Mouse (Mus musculus): ENCODE results near the gene Pik3r3.
"Not testable (repeated sequence)": the region's sequence is repeated elsewhere in the genome, so short reads cannot be mapped to it uniquely, and the experiment has no call there.

The Pik3r3 gene

DNA sequence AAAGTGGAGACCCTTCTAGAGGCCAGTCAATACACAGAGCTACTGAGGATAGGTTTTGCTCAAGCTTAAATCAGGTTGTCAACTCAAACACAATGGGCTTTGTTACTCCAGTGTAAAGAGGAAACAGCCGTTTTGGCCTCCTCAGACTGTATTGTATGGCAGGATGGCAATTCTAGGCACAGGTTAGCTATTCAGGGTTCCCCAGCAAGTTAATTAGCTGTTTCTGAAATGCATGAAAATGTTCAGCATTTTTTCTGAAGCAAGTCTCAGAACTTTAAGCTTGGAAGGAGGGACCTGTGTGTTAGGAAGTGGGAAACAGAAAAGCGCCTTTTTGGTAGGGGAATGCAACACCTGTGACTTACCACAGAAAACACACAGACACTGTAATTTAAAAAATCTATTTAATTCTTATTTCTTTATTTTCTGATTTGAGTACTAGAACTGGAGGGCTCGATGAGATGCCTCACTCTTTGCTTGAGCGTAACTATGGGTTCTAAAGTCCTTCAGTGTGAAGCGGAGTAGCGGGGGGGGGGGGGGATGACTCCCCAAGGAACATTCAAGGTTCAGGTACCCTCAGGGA lies 1.3 kb upstream of the Pik3r3 start:
- no peak for ATAC-seq (ENCODE audit: low TSS enrichment)

DNA sequence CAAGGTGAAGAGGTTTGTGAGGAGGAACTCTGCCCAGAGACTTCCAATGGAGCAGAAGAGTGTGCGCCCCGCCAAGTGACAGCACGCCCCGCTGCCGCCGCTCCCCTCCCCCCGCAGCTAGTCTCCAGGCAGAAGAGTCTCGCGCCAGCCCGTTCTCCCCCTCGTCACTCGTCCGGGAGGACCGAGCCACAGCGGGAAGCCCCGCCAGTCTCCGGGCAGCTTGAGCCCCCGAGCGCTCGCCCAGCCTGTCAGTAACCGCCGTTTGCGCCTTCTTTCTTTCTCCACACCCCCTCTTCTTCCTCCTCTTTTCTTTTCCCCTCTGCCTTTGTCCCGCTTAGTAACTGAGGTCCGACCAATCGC lies 658 bp upstream of the Pik3r3 start:
- peak; percentile 24 for ATAC-seq (ENCODE audit: low TSS enrichment)

DNA sequence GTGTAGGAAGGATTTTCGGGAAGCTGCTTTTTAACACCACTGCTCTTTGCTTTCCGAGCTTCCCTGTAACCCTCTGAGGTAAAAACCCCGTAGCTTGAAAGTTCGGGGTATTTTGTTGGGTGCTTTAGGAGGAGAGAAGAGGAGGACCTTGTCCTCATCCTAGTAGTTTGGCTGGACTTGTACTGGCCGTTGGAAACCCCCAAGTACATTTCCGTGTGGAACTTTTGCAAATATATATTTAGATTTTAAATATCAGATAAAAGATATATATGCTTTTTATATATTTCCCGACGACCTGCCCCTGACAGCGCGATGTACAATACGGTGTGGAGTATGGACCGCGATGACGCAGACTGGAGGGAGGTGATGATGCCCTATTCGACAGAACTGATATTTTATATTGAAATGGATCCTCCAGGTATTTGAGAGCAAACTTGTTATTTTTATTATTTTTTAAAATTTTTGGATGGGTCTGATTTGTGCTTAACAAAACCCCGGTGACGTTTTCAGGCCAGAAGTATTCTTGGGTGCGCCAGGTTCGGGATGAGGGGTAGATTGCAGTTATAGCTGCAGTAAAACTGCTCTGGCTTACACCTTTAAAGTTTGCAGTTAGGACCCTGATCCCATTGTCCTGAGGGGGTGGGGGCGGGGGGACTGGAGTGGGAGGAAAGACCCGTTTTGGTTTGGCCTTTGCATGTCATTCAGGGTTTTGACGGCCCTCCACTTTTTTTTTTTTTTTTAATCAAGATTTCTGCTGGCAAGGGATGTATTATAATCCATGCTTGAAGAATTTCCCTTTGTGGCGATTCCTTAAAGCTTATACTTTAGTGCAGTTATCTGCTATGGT lies 801 bp downstream of the Pik3r3 start:
- ATAC-seq (ENCODE audit: low TSS enrichment), result peak; percentile 5; the same call in 1 of the 2 replicates

DNA sequence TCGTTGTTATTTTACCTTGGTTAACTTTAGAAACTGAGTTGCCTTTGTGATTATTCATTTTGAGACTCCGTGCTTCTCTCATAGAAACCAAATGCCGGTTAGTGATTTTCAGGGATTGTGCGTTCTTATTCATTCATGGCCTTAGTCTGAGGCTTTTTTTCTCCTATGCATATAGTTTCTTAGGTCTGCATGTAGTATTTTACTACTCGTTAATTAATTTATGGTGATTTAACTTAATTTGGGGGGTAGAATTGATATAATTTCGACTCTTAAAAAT lies 1.4 kb downstream of the Pik3r3 start:
- no peak for ATAC-seq (ENCODE audit: low TSS enrichment)

DNA sequence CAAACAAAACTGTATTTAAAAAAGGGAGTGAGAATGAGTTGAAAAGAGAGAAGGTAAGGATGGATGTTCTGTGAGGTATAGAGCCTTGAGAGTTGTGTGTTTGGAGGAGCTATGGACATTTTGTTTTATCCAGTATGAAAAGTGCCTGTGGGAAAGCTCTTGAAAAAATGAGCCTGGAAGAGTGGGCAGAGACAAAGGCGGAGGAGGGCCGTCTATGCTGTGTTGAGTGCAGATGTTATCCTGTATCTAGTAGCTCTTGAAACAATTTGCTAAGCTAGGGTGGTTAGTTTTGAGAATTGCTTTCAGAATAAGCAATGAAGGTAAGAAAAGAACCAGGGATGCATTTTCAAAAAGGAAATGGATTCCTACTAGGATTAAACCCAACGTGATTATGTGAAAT lies 22.0 kb downstream of the Pik3r3 start:
- peak; percentile 92 for ATAC-seq (ENCODE audit: low TSS enrichment)

DNA sequence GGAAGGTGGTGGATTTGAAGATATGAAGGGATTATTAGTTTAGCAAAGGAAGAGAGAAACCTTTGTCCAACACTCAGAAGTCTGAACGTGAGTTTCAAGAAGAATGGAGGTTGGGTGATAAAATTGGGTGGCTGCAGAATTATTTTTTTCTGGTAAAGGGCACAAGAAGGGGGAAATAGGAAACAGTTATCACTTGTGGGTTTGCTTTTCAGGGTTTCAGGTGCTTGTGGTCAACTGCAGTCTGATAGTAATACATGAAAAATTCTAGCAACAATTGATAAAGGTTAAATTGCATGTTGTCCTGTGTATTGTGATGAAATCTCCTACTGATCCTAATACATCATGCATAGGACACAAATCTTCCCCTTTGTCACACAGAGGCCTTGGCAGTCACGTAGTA lies 22.8 kb downstream of the Pik3r3 start:
- ATAC-seq (ENCODE audit: low TSS enrichment), result no peak

DNA sequence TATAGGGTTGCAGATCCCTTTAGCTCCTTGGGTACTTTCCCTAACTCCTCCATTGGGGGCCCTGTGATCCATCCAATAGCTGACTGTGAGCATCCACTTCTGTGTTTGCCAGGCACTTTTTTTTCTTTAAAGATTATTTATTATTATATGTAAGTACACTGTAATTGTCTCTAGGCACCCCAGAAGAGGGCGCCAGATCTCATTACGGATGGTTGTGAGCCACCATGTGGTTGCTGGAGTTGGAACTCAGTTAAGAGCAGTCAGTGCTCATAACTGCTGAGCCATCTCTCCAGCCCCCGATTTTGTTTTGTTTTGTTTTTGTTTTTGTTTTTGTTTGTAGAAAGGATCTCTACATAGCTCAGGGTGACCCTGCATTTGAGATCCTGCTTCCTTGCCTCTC lies 24.5 kb downstream of the Pik3r3 start:
- not testable (repeated sequence) for ATAC-seq (ENCODE audit: low TSS enrichment)

DNA sequence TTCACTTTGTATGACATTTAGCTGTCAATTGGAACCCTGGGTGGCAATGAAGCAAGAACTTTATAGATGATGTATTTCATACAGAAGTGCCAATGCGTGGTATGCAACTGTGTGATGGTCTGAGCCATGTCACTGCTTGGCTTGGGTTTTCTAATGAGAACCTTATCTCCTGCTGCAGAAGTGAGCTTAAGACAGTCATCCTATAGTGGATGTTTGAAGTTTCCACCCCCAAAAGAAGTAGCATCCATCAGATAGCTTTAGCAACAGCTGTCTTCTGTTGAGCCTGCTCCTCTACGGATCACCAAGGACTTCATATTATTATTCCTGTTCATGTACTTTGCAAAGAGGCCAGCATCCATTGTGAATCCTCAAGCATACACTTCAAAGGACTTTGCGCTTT lies 28.6 kb downstream of the Pik3r3 start:
- ATAC-seq (ENCODE audit: low TSS enrichment), result no peak

DNA sequence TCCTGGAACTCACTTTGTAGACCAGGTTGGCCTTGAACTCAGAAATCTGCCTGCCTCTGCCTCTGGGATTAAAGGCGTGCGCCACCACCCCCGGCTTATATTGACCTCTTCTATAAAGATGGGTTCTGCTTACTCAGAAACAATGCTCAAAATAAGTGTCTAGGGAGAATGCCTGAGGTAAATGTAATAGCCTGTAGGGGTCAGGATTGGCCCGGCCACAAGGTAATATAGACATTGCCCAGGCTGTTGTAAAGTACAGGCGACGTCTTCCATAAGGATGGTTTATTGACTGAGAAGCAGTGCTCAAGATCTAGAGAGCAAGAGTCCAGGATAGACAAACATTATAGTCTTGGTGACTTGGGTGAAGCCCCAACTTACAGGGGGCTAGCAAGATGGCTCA lies 46.8 kb downstream of the Pik3r3 start:
- no peak for ATAC-seq (ENCODE audit: low TSS enrichment)

DNA sequence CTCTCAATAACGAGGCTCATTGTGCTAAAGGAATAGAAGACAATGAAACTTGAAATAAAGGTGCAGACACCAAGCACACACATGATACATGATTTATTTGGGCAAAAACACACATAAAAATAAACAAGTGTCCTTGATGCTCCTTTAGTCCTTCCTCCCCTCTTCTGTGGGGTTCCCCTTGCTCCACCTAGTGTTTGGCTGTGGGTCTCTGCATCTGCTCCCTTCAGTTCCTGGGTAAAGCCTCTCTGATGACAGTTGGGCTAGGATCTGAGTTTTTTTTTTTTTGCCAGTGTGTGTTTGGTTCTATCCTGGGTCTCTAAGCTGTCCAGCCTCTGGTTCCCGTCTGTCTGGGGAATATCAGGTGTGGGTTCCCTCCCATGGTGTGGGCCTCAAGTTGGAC lies 60.8 kb downstream of the Pik3r3 start:
- no peak for ATAC-seq (ENCODE audit: low TSS enrichment)

DNA sequence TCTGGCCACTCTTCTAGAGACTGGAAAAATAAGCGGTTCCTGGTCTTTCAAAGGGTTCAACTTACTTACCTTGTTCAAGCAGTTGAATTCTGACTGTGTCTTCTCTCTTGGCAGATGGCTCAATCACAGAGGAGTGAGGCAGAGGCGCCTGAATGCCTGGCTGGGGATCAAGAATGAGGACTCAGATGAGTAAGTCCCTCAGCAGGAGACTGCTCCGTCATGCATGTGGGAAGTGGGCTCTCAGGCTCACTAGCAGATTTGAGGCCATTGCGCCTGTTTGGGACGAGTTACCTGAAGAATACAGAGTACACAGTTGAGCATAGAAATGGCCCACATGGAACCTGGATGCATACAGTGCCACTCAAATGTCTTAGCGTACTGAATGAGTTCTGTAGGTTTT lies 70.1 kb downstream of the Pik3r3 start:
- ATAC-seq (ENCODE audit: low TSS enrichment), result peak; percentile 94

DNA sequence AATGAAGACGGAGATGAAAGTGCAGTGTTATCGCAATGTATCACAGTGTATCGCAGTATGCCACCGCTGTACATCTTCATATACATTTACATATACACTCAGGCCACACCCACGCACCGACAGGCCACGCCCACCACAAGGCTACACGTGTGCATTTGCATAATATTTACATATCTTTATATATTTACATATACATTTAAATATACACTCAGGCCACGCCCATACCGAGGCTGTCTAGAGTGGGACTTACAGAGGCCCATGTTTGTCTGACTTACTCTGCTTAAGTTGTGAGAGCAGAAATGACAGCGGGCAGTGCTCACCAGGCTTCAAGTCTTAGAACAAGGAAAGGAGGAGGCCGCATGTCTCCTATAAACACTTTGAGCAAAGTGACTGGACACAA lies 71.9 kb downstream of the Pik3r3 start:
- ATAC-seq (ENCODE audit: low TSS enrichment), result no peak

DNA sequence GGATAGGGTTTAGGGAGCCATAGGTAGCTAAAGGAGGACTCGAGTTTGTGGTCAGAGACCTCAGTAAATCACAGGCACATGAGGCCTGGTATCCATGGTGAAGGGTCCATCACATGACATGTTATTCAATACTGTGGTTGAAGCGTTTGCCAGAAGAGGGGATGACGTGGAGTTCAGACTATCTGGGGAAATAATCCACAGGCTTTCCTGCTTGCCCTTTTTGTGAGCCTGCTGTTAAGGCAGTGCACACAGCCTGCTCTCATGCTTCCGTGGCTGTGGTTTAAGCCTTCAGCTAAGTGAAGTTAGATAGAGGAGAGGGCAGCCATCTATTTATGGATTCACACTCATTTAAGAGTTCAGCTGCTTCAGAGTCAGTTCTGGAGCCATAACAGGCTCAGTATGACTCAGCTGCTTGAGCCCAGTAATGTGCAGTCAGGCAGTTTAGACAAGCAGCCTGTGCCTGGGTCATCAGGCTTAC lies 79.5 kb downstream of the Pik3r3 start:
- ATAC-seq (ENCODE audit: low TSS enrichment), result peak; percentile 64; the same call in 1 of the 2 replicates

DNA sequence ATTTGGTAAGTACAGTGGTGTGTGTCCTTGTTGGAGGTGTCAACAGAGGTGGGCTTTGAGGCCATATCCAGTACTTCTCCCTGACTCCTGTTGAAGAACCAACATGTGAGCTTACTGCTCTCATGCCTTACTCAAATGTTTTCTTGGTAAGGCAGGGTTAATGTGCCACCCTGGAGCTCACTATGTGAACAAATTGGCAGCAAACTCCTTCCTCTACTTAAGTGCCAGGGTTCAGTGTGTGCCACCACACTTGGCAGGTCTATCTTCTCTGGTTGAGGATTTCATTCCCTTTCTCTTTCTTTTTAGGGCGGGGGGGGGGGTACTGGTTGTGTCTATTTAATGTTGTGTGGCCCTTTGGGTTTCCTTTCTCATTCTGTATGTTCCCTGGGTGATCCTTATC lies 83.1 kb downstream of the Pik3r3 start:
- ATAC-seq (ENCODE audit: low TSS enrichment), result no peak

DNA sequence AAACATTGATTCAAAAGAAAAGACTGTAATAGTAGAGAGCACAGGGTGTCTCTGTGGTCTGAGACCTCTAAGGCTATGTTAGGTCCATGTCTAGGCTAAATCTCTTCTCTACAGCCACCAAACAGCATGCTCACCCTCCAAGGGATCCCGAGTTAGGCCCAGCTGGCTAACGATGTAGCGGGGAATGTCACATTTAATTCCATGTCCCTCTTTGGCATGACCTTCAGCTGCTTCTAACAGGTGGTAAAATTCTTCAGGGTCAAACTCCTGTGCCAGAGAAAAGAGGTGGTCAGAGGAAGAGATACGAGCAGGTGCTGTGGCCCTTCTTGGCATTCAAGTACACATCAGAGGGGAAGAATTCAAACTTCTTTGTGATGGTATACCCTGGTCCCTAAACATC lies 96.2 kb downstream of the Pik3r3 start:
- ATAC-seq (ENCODE audit: low TSS enrichment), result no peak

DNA sequence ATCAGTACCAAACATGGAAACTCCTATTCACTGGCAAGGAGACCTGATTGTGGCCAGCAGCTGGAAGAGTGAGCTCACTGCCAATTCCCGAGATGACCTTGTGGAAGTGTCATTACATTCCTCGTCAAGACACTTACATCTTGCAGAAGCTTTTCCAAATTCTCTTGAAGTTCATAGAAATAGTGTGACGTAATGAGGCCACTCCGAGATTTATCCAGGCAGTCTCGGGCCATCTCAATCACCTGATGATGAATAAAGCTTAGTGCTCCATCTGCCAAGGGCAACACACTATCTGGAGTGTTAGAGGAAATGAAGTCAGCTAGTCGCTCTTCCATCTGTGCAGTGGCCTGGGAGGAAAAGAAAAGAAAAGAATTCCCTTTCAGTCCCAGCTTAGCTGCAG lies 100.7 kb downstream of the Pik3r3 start:
- peak; percentile 38; the same call in 1 of the 2 replicates for ATAC-seq (ENCODE audit: low TSS enrichment)

DNA sequence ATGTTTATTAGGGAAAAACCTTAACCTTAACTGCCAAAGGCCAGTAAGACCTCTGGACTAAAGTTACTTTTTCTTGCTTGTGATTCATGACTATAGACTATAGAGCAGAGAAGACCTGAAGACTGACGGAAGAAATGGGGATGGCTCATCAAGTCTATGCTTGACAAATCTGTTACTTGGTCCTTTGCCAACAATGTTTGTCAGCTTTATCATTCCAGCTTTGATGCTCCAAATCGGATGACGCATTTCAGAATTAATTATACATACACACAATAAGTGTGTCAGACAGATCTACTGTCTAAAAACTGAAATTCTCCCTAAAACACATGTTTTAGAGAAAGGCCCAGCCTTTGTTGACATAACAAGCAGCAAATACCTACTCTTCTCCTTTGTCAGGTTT lies 107.8 kb downstream of the Pik3r3 start:
- no peak for ATAC-seq (ENCODE audit: low TSS enrichment)

DNA sequence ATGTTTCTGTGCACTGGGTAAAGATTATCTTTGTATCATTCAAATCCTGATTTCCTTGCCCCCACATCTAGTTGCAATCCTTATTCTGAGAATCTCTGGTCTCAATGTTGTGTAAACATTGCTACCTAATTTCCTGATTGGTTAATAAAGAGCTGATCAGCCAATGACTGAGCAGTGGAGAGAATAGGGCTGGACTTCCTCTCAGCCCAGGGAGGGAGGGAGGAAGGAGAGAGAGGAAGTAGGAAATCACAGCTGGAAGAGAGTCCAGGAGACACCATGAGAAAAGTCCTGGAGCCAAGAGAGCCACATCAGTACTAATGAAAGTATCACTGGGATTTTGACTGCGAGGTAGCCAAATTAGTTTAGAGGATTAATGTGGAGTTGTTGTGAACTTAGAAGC lies 114.9 kb downstream of the Pik3r3 start:
- no peak for ATAC-seq (ENCODE audit: low TSS enrichment)

DNA sequence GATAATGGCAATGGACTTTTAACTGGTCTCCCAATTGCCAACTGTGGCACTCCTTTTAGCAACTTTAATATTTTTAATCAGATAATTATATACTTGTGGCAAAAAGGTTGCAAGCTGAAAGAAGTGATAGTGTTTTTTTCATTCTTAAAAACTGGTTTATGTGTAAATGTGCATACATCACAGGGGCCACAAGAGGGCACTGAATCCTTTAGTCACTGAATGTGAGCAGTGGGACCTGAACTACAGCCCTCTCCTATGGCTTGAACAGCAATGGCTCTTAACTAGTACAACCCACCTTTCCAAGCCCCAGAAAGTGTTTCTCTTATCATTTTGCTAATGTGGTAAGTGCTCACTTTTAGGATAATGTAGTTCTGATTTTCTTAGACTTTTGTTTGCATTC lies 120.7 kb downstream of the Pik3r3 start:
- ATAC-seq (ENCODE audit: low TSS enrichment), result peak; percentile 70; the same call in 1 of the 2 replicates

DNA sequence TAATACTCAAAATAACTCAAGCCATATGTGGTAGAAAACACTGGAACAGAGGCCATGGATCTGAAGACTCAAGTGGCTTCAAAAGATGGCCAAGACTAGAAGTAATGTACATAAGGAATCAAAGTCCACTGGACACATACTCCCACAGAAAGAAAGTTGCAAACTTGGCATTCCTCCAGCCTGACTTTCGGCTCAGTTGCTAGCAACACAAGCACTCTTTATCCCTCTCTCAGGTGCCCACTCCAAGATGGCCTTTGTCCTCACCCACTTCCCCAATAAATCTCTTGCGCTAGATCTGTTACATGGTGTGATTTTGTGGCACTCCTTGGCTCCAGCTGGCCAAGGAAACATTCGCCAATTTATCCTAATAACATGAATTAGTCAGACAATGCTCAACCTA lies 131.1 kb downstream of the Pik3r3 start:
- ATAC-seq (ENCODE audit: low TSS enrichment), result no peak

All from frontal cortex, adult (tissue).